Comparison of ENCODE assay signal across 8 mouse cellular contexts in the genomic region with DNA sequence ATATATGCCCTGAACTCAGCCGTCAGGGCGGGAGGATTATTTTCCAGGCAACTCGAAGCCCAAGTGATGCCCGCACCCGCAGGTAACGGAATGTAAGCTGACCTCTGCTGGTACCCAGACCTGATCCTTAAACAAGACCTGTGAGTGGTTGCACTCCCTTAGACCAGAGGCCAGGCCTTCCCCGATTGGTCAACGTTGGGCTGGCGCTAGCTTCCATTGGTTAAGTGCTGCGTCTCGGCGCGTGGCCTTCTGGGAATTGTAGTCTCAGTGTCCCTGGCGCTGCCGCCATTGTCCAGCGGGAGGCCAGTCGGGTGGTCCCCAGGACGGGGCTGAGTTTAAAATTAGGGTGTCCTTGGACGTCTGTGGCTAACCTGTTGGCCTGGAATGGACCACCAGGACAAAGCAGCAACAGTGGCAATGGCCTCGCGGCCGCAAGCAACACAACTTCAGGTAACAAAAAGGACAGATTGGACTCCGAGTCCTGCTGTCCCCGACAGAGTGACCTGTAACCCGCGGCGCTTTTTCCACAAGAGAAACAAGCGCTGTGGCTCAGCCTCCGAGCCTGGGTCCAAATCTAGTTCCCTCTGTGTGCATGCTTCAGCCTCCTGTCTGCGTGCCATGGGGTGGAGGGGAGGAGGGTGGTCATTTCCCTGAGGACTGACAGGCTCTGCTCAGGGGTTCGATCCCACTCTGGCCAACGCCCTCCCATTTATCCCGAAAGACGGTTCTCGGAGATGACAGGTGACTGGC. TPM values are rescaled to one million over a fixed set of nuclear protein-coding genes. Genes with fewer than 3 reads are reported as not detected.
DNase-seq lines count a peak whose midpoint lies in the region; ATAC-seq and TF ChIP-seq lines count a peak whose summit lies in the region.

A gene (plus strand): TSS at position 267 of the 750 bp plus-strand sequence.

- H3K4me1 ChIP-seq in bone marrow macrophage, adult 2 months (ENCODE audit: control insufficient read depth, insufficient read depth, low read length): peaks cover 11% of the 10 kb centered on the region
- no peaks in the 10 kb centered on the region for H3K4me1 ChIP-seq in embryonic fibroblast, embryonic 13.5 days (ENCODE audit: control insufficient read depth, insufficient read depth, low read length)
- H3K4me1 ChIP-seq in kidney, embryonic 14.5 days (ENCODE audit: control insufficient read depth, insufficient read depth, low read length): peaks cover 6% of the 10 kb centered on the region; the same call in 1 of the 2 replicates
- H3K4me1 ChIP-seq in limb, embryonic 15.5 days: peaks cover 8% of the 10 kb centered on the region

- no peak for TF ChIP-seq POLR2A in bone marrow macrophage, adult 2 months (IDR thresholded peaks at IDR 0.05; ENCODE audit: borderline replicate concordance, low read depth, low read length)
- TF ChIP-seq POLR2A in embryonic fibroblast, embryonic 13.5 days (IDR thresholded peaks at IDR 0.05; ENCODE audit: low read depth, low read length): peak; percentile 72

- TF ChIP-seq CTCF in bone marrow macrophage, adult 2 months (IDR thresholded peaks at IDR 0.05; ENCODE audit: low read depth, low read length): 0 out of 2 replicates have a peak, but pooled peaks have one; percentile 28
- no peak for TF ChIP-seq CTCF in embryonic fibroblast, embryonic 13.5 days (IDR thresholded peaks at IDR 0.05; ENCODE audit: borderline replicate concordance, insufficient read depth, low read length)

- H3K4me2 ChIP-seq in kidney, embryonic 14.5 days (replicated peaks; ENCODE audit: low read depth, low read length): peak within 1 kb of the TSS; percentile 63
- H3K4me2 ChIP-seq in limb, embryonic 15.5 days: peak within 1 kb of the TSS; percentile 64

- H3K36me3 ChIP-seq in kidney, embryonic 14.5 days (ENCODE audit: control insufficient read depth, insufficient read depth, low read length): peaks cover 15% of the 10 kb centered on the region
- H3K36me3 ChIP-seq in limb, embryonic 15.5 days: peaks cover 14% of the 10 kb centered on the region

- no peaks in the 10 kb centered on the region for H3K9me3 ChIP-seq in kidney, embryonic 14.5 days (ENCODE audit: control insufficient read depth, low read length)
- H3K9me3 ChIP-seq in limb, embryonic 15.5 days: no peaks in the 10 kb centered on the region

- DNase-seq in A20 (ENCODE audit: low read depth, low spot score): peak; percentile 95
- peak; percentile 95 for DNase-seq in heart, adult 9 months (ENCODE audit: low spot score in 2 of 2)
- peak; percentile 72 to 78 for DNase-seq in monocyte, adult 2 months (ENCODE audit: low read depth in 1 of 2, low spot score in 2 of 2)
- peak; percentile 93 to 94 for DNase-seq in spleen, postnatal 36 days (ENCODE audit: low spot score in 2 of 2)

- no peaks in the 10 kb centered on the region for H3K27me3 ChIP-seq in kidney, embryonic 14.5 days (ENCODE audit: control insufficient read depth, insufficient read depth, low read length)
- no peaks in the 10 kb centered on the region for H3K27me3 ChIP-seq in limb, embryonic 15.5 days

- no peak within 1 kb of the TSS for H3K27ac ChIP-seq in bone marrow macrophage, adult 2 months (ENCODE audit: insufficient read depth, low read depth, low read length)
- H3K27ac ChIP-seq in embryonic fibroblast, embryonic 13.5 days (ENCODE audit: insufficient read depth, low read length): no peak within 1 kb of the TSS
- H3K27ac ChIP-seq in kidney, embryonic 14.5 days (ENCODE audit: low read depth, low read length): no peak within 1 kb of the TSS
- peak within 1 kb of the TSS; percentile 43; the same call in 1 of the 2 replicates for H3K27ac ChIP-seq in limb, embryonic 15.5 days

- peak within 1 kb of the TSS; percentile 67 for H3K4me3 ChIP-seq in bone marrow macrophage, adult 2 months (ENCODE audit: insufficient read depth, low read length)
- peak within 1 kb of the TSS; percentile 77 for H3K4me3 ChIP-seq in embryonic fibroblast, embryonic 13.5 days (ENCODE audit: insufficient read depth, low read length)
- peak within 1 kb of the TSS; percentile 63 for H3K4me3 ChIP-seq in kidney, embryonic 14.5 days (ENCODE audit: low read length)
- H3K4me3 ChIP-seq in limb, embryonic 15.5 days: peak within 1 kb of the TSS; percentile 71

- H3K9ac ChIP-seq in kidney, embryonic 14.5 days (ENCODE audit: low read depth, low read length): peak within 1 kb of the TSS; percentile 62
- H3K9ac ChIP-seq in limb, embryonic 15.5 days: peak within 1 kb of the TSS; percentile 68

- WGBS in kidney, embryonic 14.5 days: 1% methylated on average over 35 of the region's 35 CpGs
- under 1% methylated on average over 35 of the region's 35 CpGs for WGBS in limb, embryonic 15.5 days

- peak; percentile 100 for ATAC-seq in kidney, embryonic 14.5 days (ENCODE audit: low FRiP score, low TSS enrichment)
- ATAC-seq in limb, embryonic 15.5 days (ENCODE audit: insufficient number of reproducible peaks, low FRiP score, low TSS enrichment, low read depth): peak; percentile 96

RNA-seq across cellular contexts. Expression of the gene that starts here (rescaled TPM):
- polyA plus RNA-seq in bone marrow macrophage, adult 2 months (2012; ENCODE audit: insufficient read depth, insufficient read length, missing spikeins): 2.8 and 3.4 TPM in 2 replicates
- polyA plus RNA-seq in embryonic fibroblast, embryonic 13.5 days (2011; ENCODE audit: insufficient read length, low read depth, missing spikeins): 2.9 and 3.4 TPM in 2 replicates
- 4.0 and 4.5 TPM in 2 replicates for polyA plus RNA-seq in kidney, embryonic 14.5 days (2014; fragmentation: Nextera tagmentation; extraction: Ambion mirVana)
- 4.5 and 4.9 TPM in 2 replicates for polyA plus RNA-seq in limb, embryonic 15.5 days (2015; fragmentation: Nextera tagmentation; extraction: Ambion mirVana)
